Mouse (Mus musculus) megakaryocyte, adult 5-6 weeks (primary cell): ENCODE data around the gene Nrxn2. TPM values are rescaled to one million over a fixed set of nuclear protein-coding genes. Genes with fewer than 3 reads are reported as not detected.

Experiments used
- ATAC-seq: 2 replicates; pipeline ENCODE4 v1.8.0; 2016; ENCODE audit warnings: mild to moderate bottlenecking, inconsistent platforms; ENCODE audit not compliant: poor library complexity, severe bottlenecking
- total RNA-seq, 2 experiments: library from RNA; stranded (forward) in 1 of 2; stranded (reverse) in 1 of 2; fragments of 153-499, 151-499 nt in 1 of 2; fragments of 221-1000, 200-1000 nt in 1 of 2; gene quantifications; 2 replicates each; pipeline versions ENCODE4 v1.2.3 to v1.2.4; 2015 to 2017

Nrxn2 gene
- total RNA-seq, 2 experiments from 2014 or later, result not detected

DNA sequence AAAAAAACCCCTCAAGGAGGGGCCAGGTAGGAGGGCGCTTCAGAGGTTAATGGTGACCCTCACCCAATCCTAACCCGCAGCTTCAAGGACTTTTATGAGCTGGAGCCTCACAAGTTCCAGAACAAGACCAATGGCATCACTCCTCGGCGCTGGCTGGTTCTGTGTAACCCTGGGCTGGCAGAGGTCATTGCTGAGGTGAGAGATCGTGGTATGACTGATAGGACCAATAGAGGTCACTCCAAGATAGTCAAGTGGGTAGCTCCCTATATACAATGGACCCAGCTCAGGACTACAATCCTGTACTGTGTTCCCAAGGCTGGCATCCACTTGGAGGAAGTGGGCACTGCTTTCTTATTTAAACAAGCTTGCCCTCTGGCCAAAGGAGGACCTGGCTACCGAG lies 28.3 kb upstream of the Nrxn2 start:
- ATAC-seq, result no peak

DNA sequence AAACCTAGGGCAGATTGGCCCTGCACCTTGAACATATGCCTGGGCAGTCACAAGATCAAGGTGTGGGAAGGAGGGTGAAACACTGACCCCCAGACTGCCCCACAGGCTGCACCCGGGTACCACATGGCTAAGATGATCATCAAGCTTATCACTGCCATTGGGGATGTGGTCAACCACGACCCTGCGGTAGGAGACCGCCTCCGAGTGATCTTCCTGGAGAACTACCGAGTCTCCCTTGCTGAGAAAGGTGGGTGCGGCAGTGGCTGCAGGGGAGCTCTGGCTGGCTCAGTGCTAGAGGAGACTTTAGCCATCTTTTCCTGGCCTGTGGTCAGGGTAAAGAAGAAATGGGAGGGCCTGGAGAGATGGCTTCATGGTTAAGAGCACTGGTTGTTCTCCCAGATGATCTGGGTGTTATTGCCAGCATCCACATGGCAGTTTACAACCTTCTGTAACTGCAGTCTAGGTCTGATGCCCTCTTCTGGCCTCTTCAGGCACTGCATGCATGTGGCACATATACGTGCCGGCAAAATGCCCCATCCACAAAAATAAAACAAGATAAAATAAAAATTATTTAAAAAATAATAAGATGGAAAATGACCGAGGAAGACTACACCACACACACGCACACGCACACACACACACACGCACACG lies 25.7 kb upstream of the Nrxn2 start:
- ATAC-seq, result peak; percentile 42; the same call in 1 of the 2 replicates

DNA sequence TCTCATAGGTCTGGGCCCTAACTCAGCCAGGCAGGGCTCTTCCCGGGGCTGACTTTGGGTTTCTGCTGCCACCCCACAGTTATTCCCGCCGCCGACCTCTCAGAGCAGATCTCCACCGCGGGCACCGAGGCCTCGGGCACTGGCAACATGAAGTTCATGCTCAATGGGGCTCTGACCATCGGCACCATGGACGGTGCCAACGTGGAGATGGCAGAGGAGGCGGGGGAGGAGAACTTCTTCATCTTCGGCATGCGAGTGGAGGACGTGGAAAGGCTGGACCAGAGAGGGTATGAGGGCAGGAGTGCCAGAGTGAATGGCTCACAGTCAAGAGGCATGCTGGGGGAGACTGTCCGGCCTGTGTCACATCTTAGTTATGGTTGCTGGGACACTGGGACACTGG lies 24.9 kb upstream of the Nrxn2 start:
- ATAC-seq, result no peak

DNA sequence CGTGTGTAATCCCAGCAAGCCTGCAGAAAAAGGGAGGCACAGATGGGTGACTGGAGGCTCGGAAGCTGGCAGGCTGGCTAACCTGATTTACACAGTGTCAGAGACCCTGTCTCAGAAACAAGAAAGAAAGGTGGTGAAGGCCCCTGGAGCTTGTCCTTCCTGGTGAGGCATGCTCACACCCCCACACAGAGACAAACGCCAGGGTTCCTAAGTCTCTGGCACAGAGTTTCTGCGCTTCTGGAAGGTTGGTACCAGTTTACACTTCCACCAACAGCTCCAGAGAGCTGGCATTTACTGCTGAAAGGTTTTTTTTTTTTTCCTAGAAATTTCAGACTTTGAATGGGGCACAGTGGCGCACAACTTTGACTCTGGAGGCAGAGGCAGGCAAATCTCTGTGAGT lies 22.3 kb upstream of the Nrxn2 start:
- ATAC-seq, result no peak

DNA sequence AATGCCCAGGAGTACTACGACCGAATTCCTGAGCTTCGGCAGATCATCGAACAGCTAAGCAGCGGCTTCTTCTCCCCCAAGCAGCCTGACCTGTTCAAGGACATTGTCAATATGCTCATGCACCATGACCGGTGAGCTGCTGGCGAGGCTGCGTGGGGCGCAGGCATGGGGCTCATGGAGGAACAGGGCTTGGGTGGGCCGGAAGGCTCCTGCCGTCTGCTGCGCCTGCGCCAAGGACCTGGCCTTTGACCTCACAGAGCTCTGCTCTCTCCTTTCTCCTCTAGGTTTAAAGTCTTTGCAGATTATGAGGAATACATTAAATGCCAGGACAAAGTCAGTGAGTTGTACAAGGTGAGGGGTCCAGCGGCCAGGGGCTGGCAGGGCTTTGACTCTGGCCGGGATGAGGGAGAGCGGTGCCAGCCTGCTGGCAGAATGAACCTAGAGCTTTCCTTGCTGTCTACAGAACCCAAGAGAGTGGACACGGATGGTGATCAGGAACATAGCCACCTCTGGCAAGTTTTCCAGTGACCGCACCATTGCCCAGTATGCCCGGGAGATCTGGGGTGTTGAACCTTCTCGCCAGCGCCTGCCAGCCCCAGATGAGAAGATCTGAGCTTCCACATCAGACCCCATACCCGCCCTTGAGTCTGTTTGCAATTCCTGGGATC lies 20.8 kb upstream of the Nrxn2 start:
- no peak for ATAC-seq

DNA sequence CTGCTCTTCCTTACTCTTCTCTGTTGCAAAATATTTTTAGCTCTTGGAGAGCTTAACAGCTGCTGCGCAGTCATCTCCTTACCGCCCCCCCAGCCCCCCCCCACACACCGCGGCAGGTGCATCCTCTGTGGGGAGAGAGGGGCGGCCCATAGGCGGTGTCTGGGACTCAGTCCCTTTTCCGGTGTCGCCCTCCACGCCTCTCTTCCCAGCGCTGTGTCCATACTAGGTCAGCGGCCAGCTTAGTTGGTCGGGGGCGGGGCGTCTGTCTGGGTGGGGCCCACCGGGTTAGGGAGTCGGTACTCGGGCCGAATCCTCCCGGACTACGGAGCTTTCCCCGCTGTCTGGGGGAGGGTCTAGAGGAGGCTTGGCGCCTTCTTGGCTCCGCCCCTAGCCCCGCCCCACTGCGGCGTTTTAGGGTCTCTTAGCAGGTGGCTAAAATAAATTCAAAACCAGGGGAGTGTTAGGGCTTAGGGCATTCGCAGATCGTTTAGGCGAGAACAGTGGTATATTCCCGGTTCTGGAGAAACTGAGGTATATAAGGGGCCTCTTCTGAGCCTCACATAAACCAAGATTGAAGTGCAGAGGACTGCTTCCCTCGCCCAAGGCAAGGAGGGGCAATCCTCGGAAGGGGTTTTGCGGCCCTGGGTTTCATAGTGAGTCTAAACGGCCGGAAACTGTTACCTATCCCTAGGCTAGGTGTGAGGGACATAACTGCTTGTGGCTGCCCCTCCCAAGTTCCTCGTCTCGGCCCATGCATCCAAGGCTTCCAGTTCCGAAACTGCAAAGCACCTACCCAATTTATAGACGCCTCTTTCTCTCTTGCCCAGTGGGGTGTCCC lies 19.9 kb upstream of the Nrxn2 start:
- peak; percentile 17 for ATAC-seq

DNA sequence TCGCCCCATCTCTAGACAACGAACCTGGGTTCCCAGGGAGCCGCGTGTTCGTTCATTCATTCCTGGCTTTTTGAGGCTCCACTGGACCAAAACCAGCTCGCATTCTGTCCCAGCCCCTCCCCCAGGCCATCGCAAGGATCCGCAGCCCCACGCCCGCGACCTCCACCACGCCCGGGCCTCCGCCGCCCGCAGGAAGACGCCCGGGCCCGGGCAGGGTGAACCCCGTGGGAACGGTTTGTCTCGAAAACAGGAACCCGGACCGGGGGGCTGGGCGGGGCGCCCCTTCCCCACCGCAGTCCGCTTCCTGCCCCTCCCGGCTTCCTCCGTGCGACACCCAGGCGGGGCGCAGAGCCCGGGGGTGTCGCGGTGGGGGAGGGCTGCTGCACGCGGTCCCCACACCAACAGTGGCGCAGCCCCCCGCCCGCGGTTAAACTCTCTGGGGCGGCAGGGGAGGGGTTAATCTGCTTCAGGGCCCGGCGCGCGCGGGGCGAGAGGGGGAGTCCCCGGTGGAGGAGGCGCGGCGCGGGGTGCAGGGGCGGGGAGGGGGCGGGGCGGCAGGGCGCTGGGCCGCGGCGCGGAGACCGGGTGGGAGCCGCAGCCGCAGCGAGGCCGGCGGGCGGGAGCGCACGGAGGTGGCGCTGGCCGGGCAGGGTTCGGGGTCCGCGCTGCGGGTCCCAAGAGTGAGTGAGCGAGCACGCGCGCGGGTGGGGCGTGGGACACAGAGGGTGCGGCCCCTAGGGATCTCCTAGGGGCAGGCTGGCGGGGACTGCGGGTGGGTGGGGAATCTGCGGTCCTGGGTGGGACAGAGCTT lies 19.0 kb upstream of the Nrxn2 start, which contains the start of gene Rasgrp2:
TSS of gene Rasgrp2 (plus strand) at position 56 of the 811 bp plus-strand sequence.
- peak; percentile 51 for ATAC-seq

DNA sequence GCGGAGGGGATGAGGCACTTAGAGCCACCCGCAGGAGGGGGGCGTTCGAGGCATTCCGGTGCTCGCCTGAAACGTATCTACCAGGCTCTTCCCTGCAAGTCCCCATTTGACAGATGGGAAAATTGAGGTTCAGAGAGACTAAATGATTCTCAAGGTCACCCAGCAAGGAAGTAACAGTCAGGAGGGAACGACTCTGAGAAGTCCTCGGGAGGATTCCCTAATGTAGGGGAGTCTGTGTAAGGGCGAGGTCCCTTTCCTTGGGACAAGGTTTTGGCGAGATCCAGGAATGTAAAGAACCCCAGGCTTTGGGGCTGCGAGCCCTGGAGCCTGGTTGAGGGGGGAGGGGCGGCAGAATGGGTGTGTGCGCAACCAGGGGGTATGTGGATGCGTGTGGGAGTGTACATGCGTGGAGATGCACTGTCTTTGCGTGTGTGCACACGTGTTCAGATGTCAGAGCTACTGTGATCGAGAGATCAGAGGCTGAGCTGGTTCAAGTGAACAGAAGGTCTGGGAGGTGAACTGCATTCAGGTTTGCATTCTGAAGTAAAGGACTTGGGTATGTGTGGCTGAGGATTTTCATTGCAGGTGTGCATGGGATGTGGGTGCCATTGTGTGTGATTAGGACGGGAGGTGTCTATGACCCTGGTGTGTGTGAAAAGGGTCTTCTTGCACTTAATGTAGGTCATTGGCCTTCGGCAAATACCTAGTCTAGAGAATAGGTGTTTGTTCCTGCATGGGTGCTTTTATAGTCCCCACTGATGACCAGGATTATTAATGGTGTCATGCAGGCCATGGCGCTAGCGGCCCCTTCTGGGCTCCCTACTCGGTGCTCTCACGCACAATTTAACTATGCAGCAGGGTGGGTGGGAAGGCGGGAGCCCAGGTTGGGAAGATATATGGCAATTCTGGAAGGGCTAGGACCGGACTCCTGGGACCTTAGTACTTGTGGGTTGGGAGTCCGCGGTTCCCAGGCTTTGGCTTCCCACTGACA lies 18.1 kb upstream of the Nrxn2 start:
- ATAC-seq, result no peak

DNA sequence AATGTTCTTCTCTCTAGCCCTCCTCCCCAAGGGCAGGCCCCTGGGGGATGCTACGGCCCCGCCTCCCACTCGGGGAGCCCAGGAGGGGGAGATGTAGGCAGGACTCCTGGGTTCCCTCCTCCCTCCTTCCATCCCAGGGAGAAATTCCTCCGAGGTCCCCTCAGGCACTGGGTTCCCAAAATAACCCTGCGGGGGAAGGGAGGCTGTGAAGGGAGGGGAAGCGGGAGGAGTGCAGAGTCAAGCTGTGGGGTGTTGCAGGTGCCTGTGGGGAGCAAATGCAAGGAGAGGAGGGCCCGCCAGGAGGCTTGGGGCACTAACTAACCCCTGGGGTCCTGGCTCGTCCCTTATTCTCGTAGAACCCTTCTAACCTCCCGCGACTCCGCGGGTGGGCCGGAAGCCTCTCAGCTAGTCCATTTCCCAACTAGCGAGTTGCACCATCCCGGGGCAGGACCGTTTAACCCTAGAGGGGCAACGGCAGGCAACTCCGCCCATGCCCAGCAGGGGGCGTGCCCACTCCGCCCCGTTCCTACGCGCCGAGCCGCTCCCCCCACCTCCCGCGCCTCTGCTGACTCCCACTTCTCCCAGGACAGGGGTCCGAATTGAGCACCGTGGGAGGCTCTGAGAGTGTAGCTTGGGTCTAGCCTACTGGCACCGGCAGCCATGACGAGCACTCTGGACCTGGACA lies 17.3 kb upstream of the Nrxn2 start:
- peak; percentile 73 for ATAC-seq

DNA sequence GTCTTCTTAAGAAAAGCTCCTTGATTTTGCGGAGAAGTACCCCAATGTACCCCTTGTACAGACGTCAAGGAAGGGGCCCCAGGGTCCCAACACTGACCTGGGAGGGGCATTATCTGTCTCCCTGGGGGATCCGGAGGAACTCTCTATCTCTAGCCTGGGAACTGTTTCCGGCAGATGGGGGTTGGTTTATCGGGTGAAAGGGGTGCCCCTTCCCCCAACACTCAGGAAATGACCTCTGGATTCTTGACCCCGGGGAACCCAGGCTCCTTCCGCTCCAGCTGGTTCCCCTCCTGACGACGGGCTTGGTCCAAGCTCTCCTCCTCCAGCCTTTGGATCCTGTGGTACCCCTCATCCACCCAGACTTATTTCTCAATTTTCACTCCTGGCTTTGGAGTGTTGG lies 16.6 kb upstream of the Nrxn2 start:
- no peak for ATAC-seq

DNA sequence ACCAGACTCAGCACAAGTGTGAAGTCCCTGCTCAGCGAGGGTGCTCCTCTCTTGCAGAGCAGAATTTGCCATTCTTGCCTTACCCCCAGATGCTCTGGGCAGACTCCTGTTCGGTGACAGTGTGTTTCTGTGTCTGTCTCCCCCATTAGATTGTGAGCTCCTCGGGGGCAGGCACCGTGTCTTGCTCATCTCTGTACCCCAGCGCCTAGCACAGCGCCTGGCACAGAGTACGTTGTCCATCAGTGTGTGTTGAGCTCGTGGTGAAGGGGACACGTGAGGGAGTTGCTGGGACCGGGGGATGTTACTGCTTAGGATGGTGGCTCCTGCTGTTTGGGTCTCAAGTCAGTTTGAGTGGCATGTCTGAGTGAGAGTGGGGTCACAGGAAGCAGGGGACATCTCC lies 14.7 kb upstream of the Nrxn2 start:
- ATAC-seq, result no peak

DNA sequence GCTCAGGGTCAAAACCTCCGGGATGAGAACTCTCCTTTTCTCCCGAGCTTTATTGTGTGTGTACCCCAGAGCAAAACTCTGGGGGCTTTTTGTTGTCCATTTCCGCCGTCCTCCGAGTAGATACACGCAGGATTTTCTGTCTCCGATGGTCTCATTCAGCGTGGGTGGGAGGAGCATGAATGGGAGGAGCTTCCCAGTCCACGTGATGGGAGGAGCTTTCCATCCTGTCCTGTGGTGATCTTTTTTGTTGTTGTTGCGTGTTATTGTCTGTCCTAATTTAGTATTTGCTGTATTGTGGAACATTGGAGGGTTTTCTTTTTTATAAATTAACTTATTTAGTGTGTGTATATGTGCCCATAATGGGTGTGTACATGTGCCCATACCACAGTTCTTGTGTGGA lies 13.1 kb upstream of the Nrxn2 start:
- no peak for ATAC-seq

DNA sequence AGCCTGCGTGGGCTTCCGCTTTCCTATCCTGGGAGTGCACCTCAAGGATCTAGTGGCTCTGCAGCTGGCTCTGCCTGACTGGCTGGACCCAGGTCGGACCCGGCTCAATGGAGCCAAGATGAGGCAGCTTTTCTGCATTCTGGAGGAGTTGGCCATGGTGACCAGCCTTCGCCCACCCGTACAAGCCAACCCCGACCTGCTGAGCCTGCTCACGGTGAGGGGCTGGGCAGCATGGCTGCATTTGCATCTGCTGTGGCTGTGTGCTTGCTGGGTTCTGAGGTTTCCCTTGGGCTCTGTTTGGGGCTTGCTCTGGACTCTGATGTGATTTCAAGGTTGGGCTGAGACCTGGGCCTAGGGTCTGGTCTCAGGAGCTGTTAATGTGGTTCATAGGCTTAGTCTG lies 11.4 kb upstream of the Nrxn2 start:
- no peak for ATAC-seq

DNA sequence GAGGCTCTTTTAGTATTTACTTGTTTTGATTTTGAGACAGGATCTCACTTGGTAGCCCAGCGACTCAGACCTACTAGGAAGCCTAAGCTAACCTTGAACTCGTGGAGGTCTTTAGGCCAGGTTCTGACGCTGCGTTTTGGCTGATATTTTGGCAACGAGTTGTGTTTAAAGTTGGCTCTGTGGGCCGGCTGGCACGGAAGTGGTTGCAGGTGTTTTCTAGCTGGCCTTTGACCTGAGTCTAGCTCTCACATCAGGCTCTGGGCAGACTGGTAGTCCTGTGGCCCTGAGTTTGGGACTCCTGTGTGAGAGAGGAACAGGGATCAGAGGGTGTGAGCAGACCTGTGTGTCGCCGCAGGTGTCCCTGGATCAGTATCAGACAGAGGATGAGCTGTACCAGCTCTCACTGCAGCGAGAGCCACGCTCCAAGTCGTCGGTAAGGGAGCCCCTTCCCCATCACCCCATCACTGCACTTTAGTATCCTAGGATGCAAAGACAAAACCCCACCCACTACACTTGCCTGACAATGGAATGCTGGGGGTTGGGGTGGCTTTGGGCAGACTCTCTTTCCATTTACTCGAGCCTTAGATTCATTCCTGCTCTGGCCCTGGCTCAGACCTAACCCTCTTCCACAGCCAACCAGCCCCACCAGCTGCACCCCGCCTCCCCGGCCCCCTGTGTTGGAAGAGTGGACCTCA lies 10.6 kb upstream of the Nrxn2 start:
- ATAC-seq, result no peak

DNA sequence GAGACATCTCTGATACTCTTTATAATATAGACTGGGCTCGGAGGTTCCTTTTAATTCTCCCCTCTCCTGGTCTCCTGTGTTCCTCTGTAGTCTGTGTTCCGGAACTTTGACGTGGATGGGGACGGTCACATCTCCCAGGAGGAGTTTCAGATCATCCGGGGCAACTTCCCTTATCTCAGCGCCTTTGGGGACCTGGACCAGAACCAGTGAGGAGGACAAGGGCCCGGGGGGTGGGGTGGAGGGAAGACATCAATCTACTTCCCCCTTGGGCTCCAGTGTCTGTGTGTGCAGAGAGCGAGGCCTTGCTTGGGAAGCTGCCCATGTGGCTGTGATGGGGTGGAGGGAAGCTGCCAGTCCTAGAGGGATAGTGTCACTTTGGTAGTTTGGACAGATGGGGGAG lies 9.8 kb upstream of the Nrxn2 start:
- ATAC-seq, result no peak

DNA sequence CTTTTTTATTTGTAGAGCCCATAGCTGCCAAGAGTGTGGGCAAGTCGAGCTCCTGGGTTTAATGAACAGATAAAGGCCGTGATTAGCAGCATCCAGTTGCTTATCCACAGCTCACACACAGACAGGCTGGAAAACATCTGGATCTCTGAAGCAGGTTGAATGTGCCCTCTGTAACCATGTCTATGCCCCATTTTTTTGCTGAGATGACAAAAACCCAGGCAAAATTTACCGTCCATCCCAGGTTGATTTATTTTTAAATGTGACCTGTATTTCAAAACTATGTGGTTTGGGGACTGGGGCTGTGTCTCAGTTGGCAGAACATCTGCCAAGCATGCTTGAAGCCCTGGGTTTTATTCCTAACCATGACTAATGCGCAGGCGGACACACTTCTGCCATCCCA lies 9.4 kb upstream of the Nrxn2 start:
- ATAC-seq, result no peak

DNA sequence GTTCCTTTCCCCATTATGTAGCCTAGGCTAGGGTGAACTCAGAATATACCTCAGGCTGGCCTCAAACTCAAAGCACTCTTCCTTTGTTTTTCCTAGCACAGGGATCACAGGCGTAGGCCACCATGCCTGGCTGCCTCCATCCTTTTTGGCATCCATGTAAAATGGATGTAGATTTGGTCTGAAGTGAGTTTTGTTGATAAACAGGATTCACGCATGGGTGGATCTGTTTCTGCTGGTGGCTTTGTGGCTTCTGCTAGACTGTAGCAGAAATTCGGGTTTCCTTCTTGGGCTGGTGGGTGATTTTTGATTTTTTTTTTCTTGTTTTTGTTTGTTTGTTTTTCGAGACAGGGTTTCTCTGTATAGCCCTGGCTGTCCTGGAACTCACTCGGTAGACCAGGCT lies 8.6 kb upstream of the Nrxn2 start:
- ATAC-seq, result no peak

DNA sequence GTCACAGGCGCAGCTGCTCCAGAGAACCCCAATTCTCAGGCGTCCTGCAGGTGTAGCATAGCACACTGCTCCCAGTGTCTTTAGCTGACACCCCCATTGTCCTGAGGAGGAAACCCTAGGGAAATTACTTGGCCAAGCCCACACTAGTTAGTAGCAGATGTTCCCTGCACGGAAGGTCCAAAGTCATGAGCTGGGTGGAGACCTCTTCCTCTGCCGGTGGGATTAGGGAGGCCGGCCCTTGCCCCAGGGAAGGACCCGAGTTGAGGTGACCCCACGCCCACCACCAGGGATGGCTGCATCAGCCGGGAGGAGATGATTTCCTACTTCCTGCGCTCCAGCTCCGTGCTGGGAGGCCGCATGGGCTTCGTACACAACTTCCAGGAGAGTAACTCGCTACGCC lies 5.7 kb upstream of the Nrxn2 start:
- no peak for ATAC-seq

DNA sequence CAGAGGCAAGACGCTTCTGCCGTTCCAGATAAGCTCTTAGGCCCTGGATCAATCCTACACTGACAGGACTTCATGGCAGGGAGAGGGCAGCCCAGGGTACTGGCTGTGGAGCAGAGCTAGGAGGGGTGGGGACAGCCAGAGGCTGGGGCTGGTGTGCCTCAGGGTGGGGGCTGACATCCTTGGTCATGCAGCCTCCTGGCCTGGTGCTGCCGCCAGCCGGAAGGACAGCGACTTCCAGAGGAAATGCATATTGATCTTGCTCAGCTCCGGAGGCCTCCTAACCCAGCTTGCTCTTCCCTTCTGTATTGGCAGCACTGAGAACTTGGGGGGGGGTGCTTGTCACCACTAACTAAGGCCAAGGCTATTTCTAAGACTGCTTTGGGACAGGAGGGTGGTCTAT lies 3.1 kb upstream of the Nrxn2 start:
- no peak for ATAC-seq
